Mouse (Mus musculus): ENCODE measurements around the gene Leo1.
A peak's percentile ranks its signal among the peaks of the same experiment; 100 is the strongest.
"Not testable (repeated sequence)": the region's sequence is repeated elsewhere in the genome, so short reads cannot be mapped to it uniquely, and the experiment has no call there.

Leo1 gene

DNA sequence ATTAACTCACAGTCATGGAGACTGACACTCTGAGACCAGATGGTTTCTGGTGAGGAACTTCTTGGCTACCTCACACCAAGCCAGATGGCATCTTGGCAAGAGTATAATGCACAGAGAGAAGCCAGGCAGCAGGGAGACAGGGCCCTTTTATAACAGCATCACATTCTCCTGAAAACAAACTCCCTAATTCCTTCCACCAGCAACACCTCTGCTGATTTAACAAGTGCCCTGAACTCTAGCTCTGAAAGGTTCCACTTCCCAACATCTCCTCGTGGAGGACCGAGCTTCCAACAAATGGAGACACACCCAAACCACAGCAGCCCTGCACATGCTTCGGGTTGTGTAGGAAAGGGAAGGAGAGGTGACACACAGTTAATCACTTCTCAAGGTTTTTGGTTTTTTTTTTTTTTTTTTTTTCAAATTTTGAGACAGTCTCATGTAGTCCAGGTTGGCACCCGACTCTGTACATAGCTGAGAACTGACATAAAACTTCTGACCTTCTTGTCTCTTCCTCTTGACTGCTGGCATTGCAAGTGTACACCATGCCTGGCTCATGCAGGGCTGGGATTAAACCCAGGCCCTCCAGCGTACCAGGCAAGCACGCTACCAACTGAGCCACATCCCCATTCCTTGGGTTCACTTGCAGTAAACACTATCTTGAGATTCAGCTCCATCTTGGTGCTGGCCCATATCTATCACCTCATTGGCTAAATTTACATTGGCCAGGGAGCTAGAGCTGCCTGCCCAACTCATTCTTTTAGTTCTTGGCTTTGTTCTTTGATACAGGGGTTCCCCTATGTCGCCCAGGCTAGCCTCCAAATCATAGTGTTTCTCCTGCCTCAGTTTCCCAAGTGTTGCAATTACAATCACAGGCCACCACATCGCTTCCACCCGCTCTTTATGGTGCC, 13.7 kb upstream of the Leo1 start:
- DNase-seq = peak; percentile 93

- DNase-seq = no peak
These were observed 13.1 kb upstream of the Leo1 start for GRCm38 (mm10) chr9:75428274-75428600.

DNA sequence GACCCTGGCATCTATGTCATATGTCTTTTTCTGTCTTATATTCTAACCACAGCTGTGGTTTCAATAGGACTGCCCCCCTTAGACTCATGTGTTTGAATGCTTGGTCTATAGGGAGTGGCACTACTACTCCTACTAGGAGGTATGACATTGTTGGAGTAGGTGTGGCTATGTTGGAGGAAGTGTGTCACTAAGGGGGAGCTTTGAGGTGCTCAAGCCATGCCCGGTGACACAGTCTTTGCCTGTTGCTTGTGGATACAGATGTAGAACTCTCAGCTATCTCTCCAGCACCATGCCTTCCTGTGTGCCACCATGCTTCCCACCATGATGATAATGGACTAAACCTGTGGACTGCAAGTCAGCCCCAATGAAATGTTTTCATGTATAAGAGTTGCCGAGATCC, 12.3 kb upstream of the Leo1 start:
- no peak for DNase-seq

- DNase-seq = no peak
These were observed 11.7 kb upstream of the Leo1 start for GRCm38 (mm10) chr9:75429657-75430056.

- peak; percentile 93 for DNase-seq
These were observed 10.3 kb upstream of the Leo1 start for GRCm38 (mm10) chr9:75430822-75431621.

DNA sequence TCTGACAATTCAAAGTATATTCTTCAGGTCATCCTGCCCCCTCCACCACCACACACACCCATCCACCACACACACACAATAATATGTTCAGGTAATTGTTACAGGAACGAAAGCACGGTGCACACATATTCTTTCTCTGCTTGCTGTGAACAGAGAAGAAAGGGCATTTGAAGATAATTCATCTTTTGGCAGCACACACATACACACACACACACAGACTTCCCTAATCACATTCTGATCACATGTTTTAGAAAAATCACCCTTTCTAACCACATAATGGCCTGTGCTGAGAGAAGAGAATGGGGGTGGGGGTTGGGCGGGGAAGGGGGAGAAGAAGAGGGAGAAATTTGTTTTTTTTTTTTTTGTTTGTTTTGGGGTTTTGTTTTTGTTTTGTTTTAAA, 8.6 kb upstream of the Leo1 start:
- no peak for DNase-seq

DNA sequence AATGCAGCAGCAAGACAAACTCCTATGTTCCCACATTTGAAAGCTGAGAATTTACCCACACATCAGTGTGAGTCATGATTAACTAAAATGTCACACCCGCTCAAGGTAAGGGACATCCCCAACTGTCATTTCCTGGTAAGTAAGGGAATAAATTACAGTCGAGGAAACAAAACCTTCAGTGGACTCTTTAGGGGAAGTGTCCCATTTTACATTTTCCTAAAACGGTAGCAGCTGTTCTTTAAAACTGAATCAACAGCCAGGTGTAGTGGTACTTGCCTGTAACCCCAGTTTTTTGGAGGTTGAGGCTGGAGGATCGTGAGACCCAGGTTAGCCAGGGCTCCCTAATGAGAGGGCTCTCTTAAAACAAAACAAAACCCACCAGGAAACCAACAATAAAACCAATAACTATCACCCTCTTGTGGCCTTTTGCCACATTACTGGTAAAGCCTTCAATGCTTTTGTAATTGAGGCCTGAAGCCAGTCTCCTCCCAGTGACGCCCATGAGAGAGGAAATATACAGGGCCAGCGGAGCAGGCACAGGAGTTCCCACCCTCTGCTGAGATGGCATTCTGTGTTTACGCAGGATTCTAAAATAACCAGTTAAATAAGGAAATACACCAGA, 7.0 kb upstream of the Leo1 start:
- peak; percentile 98 for DNase-seq

- DNase-seq = peak; percentile 90
These were observed 6.5 kb upstream of the Leo1 start for GRCm38 (mm10) chr9:75434872-75435271.

DNA sequence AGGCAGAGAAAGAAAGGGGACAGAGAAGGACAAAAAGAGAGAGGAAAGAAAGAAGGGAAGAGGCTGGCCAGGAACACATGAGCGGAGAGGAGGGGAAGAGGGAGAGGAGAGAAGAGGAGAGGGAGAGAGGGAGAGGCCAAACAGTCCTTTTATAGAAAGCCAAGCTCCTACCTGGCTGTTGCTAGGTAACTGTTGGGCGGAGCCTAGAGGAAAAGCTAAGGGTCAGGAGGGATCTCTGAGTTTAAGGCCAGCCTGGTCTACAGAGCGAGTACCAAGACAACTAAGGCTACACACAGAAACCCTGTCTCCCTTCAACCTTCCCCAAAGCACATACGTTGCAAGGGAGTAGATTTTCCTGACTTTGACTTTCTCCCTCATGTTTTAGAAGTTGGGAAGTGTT, 6.0 kb upstream of the Leo1 start:
- no peak for DNase-seq

GRCm38 (mm10) chr9:75435918-75436317, 5.4 kb upstream of the Leo1 start:
- DNase-seq = peak; percentile 99

DNA sequence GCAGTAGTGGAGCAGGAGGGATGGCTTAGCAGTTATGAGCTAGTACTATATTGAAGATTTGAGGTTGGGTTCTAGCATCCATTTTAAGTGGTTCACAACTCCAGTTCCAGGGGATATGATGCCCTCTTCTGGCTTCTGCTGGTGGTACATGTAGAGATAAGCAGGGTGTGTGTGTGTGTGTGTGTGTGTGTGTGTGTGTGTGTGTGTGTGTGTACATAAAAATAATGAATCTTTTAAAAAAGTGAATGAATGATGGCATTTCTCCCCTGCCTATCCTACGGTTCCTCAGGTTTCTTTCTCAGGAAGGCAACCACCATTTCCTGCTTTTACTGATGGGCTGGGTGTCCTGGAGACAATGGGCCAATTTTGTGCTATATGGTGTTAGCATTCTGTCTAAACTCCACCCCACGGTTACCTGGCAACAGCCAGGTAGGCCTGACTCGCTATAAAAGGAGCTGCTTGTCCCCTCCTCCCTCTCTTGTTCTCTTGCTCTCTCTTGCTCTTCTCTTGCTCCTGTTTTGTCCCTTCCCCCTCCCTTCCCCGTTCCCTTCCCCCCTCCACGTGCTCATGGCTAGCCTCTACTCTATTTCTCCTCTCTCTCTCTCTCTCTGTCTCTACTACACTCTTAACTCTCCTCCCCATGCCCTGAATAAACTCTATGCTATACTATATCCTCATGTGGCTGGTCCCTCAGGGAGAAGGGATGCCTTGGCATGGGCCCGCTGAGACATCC, 3.5 kb upstream of the Leo1 start:
- DNase-seq = no peak

DNA sequence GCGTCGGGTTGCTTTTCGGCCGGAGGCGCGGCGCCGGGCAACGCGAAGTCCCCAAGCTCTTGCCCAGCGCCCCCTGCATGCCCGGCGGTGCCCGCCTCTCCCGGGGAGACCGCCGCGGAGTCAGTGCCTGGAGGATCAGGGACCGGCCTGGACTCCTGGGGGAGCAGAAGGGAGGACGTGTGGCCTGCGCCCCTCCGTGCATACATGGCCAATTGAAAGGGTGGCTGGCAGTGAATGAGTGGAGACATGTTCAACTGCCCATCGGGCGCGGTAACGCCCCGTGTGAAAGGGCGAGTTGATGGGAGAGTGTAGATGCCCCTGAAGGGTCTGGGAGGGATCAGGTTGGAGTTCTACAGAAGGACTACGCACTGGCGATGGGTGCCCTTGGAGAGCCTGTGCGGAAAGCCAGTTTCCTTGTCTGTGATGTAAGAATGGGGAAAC, 387 bp downstream of the Leo1 start:
- no peak for DNase-seq

DNA sequence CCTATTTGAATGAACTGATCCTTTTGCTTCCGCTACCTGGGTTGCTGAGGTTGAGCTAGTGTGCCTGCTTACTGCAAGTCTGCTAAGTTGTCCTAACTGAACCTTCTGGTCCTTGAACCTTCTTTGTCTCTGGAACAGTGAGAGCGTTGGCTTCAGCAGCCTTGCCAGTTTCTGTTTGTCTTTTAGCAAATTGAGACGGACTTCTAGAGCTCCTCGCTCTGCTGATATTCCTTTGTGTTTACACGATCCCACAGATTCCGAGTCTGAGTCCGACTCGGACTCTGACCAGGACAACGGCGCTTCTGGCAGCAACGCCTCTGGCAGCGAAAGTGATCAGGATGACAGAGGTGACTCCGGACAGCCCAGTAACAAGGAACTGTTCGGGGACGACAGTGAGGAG, 3.7 kb downstream of the Leo1 start:
- no peak for DNase-seq

GRCm38 (mm10) chr9:75446574-75446973, 5.2 kb downstream of the Leo1 start:
- DNase-seq = not testable (repeated sequence)

DNA sequence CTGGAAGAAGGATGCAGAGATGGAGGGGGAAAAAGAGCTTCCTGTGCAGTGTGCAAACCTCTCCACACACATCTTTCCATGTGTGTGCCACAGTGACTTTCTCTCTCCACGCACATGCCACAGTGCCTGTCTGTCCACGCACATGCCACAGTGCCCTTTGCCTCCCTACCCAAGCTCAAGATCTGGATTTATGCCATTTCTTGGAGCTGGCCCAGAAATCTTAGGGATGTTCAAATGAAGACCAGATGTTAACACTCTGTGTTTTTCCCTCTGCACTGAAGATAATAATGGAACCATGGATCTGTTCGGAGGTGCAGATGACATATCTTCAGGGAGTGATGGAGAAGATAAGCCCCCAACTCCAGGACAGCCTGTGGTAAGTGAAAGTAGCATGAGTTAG, 6.7 kb downstream of the Leo1 start:
- no peak for DNase-seq

GRCm38 (mm10) chr9:75453994-75454393, 12.7 kb downstream of the Leo1 start:
- no peak for DNase-seq

- no peak for DNase-seq
These were observed 14.4 kb downstream of the Leo1 start for GRCm38 (mm10) chr9:75455684-75456083.

DNA sequence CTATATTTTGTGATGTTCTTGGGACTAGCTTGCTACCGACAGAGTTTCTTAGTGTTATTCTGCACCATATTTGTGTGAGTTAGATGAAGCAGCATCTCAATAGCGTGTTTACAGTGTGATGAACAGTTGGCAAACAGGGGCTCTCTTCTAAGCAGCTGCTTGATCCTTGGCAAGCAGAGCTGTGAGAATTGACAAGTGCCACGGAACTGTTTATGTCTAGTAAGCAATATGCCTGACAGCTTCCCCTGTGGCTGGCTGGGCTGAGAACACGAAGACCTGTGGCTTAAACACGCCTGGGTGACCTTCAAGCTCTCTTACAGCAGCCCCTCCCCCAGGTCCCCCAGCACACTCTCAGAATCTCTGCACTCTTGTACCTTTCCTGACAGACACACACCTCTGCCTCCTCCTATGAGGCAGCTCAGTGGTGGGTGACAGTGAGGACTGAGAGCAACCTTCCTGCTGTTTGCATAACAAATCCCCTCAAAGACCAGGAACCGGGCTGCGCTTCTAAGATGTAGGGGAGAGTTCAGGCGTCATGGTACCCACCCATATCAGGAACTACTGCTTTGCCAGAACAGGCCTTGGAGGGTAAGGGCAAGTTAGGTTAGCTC, 21.8 kb downstream of the Leo1 start:
- no peak for DNase-seq

DNA sequence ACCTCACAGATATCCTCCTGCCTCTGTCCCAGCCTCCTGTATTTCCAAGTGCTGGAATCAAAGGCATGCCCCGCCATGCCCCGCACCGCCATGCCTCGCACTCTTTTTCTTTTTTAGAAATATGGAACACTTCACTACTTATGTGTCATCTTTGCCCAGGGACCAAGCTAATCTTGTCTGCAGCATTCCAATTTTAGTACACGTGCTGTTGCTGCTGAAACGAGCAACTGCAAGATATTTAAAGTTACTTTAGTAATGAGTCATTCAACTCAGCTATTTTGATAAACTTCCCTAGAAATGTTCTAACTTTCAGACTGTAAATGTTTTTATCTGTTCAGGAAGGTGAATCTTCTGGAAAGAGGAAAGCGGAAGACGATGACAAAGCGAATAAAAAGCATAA, 24.5 kb downstream of the Leo1 start:
- no peak for DNase-seq

- DNase-seq = no peak
These were observed 25.3 kb downstream of the Leo1 start for GRCm38 (mm10) chr9:75466641-75467040.

GRCm38 (mm10) chr9:75467581-75467980, 26.3 kb downstream of the Leo1 start:
- DNase-seq = no peak

DNA sequence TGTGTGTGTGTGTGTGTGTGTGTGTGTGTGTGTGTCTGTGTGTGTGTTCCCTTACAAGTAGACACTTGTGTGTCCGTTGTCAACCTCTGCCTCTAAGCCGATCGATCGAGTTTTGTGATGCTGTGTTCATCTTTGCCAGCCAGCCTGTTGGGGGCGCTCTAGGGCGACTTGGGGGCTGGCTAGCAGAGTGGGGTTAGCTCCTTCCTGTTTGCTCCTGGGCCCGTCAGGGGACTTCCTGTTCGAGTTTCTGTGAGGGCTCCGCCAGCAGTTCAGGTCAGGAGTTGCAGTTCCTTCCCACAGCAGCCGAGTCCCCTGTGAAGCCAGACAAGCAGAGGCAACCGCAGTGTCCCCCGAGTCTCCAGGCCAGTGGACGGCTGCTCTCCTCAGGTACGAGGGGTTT, 27.0 kb downstream of the Leo1 start:
- no peak for DNase-seq

DNA sequence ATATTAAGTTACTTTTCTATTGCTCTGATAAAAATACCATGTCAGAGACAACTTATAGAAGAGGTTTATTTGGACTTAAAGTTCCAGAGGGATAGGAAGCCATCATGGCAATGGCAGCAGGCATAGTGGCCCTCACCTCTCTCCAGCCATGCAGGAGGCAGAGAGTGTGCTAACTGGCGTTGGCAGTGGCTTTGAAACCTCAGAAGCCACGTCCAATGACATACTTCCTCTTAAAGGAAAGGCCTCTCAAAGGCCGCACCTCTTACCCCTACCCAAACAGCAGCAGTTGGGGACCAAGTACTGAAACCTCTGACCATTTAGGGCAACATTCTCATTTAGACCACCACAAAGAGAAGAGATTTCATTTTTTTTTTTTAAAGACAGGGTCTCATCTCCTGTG, 35.9 kb downstream of the Leo1 start:
- DNase-seq = no peak

Data from heart, adult 11 months (tissue).